Comparison of ENCODE assay signal across 14 mouse cellular contexts in the genomic region with DNA sequence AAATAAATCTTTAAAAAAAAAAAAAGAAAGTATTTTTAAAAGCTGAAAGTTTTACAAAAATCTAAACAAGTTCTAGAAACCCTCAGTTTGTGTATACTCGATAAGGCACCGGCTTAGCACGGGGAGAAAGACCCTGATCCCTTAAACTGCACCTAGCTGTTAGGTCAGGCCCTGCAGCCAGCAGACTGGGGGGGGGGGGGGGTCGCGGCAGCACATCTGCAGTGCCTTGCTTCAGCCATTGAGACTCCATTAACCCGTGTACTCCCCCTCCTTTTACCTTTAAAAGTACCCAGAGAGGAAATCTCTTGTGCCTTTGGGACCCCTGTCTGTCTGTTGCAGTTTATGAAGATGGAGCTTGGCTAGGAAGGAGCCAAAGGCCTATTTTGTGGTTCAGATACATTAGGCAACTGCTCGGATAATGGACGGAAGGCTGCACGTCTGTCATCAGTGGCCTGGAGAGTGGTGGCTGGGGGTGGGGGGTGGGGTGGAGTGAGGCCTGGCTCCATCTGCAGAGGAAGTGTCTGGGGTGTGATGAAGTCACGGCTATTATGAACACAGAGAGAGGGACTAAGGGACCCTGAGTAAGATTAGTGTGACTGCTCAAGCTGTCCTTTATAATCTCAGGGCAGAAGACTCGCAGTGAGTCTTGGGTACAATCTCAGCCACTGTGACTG. TPM values are rescaled to one million over a fixed set of nuclear protein-coding genes. Genes with fewer than 3 reads are reported as not detected.
DNase-seq lines count a peak whose midpoint lies in the region; ATAC-seq and TF ChIP-seq lines count a peak whose summit lies in the region.
"Had no signal": no experiment of that assay in that cellular context is flagged by ENCODE, and none has a peak within 500 bp of the region (broad histone marks: within the 10 kb centered on the region; RNA-seq: fewer than 3 reads in every experiment).

No protein-coding gene starts in this region.

- no peaks in the 10 kb centered on the region for H3K4me1 ChIP-seq in forebrain, embryonic 11.5 days (replicated peaks; ENCODE audit: control insufficient read depth, insufficient read depth, low read length)
- H3K4me1 ChIP-seq in forebrain, embryonic 12.5 days: peaks cover 2% of the 10 kb centered on the region; the same call in 1 of the 2 replicates
- no peaks in the 10 kb centered on the region; the same call in 1 of the 2 replicates for H3K4me1 ChIP-seq in lung, postnatal 0 days (ENCODE audit: insufficient read depth, low read depth, low read length)
- H3K4me1 ChIP-seq in limb, embryonic 12.5 days (replicated peaks): peaks cover 16% of the 10 kb centered on the region
- no peaks in the 10 kb centered on the region for H3K4me1 ChIP-seq in neural tube, embryonic 14.5 days (ENCODE audit: control insufficient read depth, insufficient read depth, low read length)
- no peaks in the 10 kb centered on the region for H3K4me1 ChIP-seq in forebrain, embryonic 14.5 days (ENCODE audit: control insufficient read depth, insufficient read depth, low read length)

- TF ChIP-seq EP300 in lung, postnatal 0 days (IDR thresholded peaks at IDR 0.05): no peak

- no peak overlapping the region for H3K27ac ChIP-seq in forebrain, embryonic 11.5 days (ENCODE audit: low read depth, low read length)
- no peak overlapping the region for H3K27ac ChIP-seq in forebrain, embryonic 12.5 days
- no peak overlapping the region for H3K27ac ChIP-seq in lung, postnatal 0 days (ENCODE audit: low read length)
- 0 out of 2 replicates have a peak overlapping the region, but pooled peaks have one; percentile 25 for H3K27ac ChIP-seq in limb, embryonic 12.5 days
- H3K27ac ChIP-seq in neural tube, embryonic 14.5 days (ENCODE audit: low read depth, low read length): peak overlapping the region; percentile 66; the same call in 1 of the 2 replicates
- H3K27ac ChIP-seq in forebrain, embryonic 14.5 days (ENCODE audit: low read depth, low read length): no peak overlapping the region
- H3K27ac ChIP-seq: kidney, postnatal 0 days had no signal

- no peaks in the 10 kb centered on the region for H3K27me3 ChIP-seq in forebrain, embryonic 11.5 days (ENCODE audit: control insufficient read depth, insufficient read depth, low read length)
- no peaks in the 10 kb centered on the region for H3K27me3 ChIP-seq in forebrain, embryonic 12.5 days
- H3K27me3 ChIP-seq in lung, postnatal 0 days (replicated peaks; ENCODE audit: insufficient read depth, low read length): no peaks in the 10 kb centered on the region
- H3K27me3 ChIP-seq in limb, embryonic 12.5 days: no peaks in the 10 kb centered on the region
- H3K27me3 ChIP-seq in neural tube, embryonic 14.5 days (ENCODE audit: control insufficient read depth, insufficient read depth, low read length): no peaks in the 10 kb centered on the region
- no peaks in the 10 kb centered on the region for H3K27me3 ChIP-seq in forebrain, embryonic 14.5 days (replicated peaks; ENCODE audit: control insufficient read depth, insufficient read depth, low read length)
- H3K27me3 ChIP-seq: megakaryocyte, embryonic 14.5 days had no signal

- H3K4me3 ChIP-seq in forebrain, embryonic 11.5 days (ENCODE audit: low read depth, low read length): no peak overlapping the region
- H3K4me3 ChIP-seq in forebrain, embryonic 12.5 days (replicated peaks): no peak overlapping the region
- H3K4me3 ChIP-seq in lung, postnatal 0 days (ENCODE audit: low read depth, low read length): no peak overlapping the region
- no peak overlapping the region for H3K4me3 ChIP-seq in limb, embryonic 12.5 days (replicated peaks)
- no peak overlapping the region for H3K4me3 ChIP-seq in neural tube, embryonic 14.5 days (ENCODE audit: low read depth, low read length)
- no peak overlapping the region for H3K4me3 ChIP-seq in forebrain, embryonic 14.5 days (ENCODE audit: low read depth, low read length)
- H3K4me3 ChIP-seq: erythroblast, embryonic 14.5 days; megakaryocyte, embryonic 14.5 days had no signal

- H3K4me2 ChIP-seq in forebrain, embryonic 11.5 days (ENCODE audit: low read depth, low read length, severe bottlenecking): no peak overlapping the region
- H3K4me2 ChIP-seq in forebrain, embryonic 12.5 days: no peak overlapping the region
- H3K4me2 ChIP-seq in lung, postnatal 0 days (replicated peaks; ENCODE audit: low read depth, low read length): no peak overlapping the region
- no peak overlapping the region for H3K4me2 ChIP-seq in limb, embryonic 12.5 days
- H3K4me2 ChIP-seq in neural tube, embryonic 14.5 days (ENCODE audit: low read depth, low read length): no peak overlapping the region
- H3K4me2 ChIP-seq in forebrain, embryonic 14.5 days (ENCODE audit: low read length): no peak overlapping the region

- peak; percentile 33 for DNase-seq in forebrain, embryonic 11.5 days (ENCODE audit: low spot score)
- DNase-seq in lung, postnatal 0 days (ENCODE audit: low spot score): no peak
- no peak for DNase-seq in lung, postnatal 10 days
- no peak for DNase-seq in left cerebral cortex, adult 18-20 months (ENCODE audit: low spot score in 2 of 2)
- no peak for DNase-seq in forebrain, embryonic 14.5 days (ENCODE audit: low spot score)
- DNase-seq: adrenal gland, postnatal 14 days; cerebellum, adult 11-12 months; retina, postnatal 1 day had no signal

- 70% methylated on average over 11 of the region's 11 CpGs for WGBS in forebrain, embryonic 11.5 days
- 67% methylated on average over 11 of the region's 11 CpGs for WGBS in forebrain, embryonic 12.5 days
- WGBS in lung, postnatal 0 days: 35% methylated on average over 11 of the region's 11 CpGs
- 51% methylated on average over 11 of the region's 11 CpGs for WGBS in limb, embryonic 12.5 days
- WGBS in neural tube, embryonic 14.5 days: 42% methylated on average over 11 of the region's 11 CpGs
- 79% methylated on average over 11 of the region's 11 CpGs for WGBS in forebrain, embryonic 14.5 days

- ATAC-seq in forebrain, embryonic 11.5 days (replicated peaks; ENCODE audit: low FRiP score): no peak
- ATAC-seq in forebrain, embryonic 12.5 days (ENCODE audit: low FRiP score): no peak
- ATAC-seq in lung, postnatal 0 days: peak; percentile 54
- no peak for ATAC-seq in limb, embryonic 12.5 days (ENCODE audit: insufficient number of reproducible peaks, insufficient read depth, low FRiP score, low TSS enrichment, low read depth)
- ATAC-seq in neural tube, embryonic 14.5 days (ENCODE audit: low read depth): peak; percentile 73; the same call in 1 of the 2 replicates
- no peak for ATAC-seq in forebrain, embryonic 14.5 days

- no peaks in the 10 kb centered on the region; the same call in 1 of the 2 replicates for H3K36me3 ChIP-seq in forebrain, embryonic 11.5 days (ENCODE audit: control insufficient read depth, insufficient read depth, low read length)
- peaks cover 19% of the 10 kb centered on the region for H3K36me3 ChIP-seq in forebrain, embryonic 12.5 days (replicated peaks)
- no peaks in the 10 kb centered on the region for H3K36me3 ChIP-seq in lung, postnatal 0 days (ENCODE audit: insufficient read depth, low read length)
- peaks cover 34% of the 10 kb centered on the region for H3K36me3 ChIP-seq in limb, embryonic 12.5 days
- H3K36me3 ChIP-seq in neural tube, embryonic 14.5 days (ENCODE audit: control insufficient read depth, insufficient read depth, low read length): no peaks in the 10 kb centered on the region
- peaks cover 12% of the 10 kb centered on the region; the same call in 1 of the 2 replicates for H3K36me3 ChIP-seq in forebrain, embryonic 14.5 days (ENCODE audit: control insufficient read depth, insufficient read depth, low read length)

- no peaks in the 10 kb centered on the region for H3K9me3 ChIP-seq in forebrain, embryonic 11.5 days (ENCODE audit: control insufficient read depth, low read length)
- H3K9me3 ChIP-seq in forebrain, embryonic 12.5 days: no peaks in the 10 kb centered on the region
- no peaks in the 10 kb centered on the region for H3K9me3 ChIP-seq in lung, postnatal 0 days (ENCODE audit: low read length)
- H3K9me3 ChIP-seq in limb, embryonic 12.5 days: no peaks in the 10 kb centered on the region
- H3K9me3 ChIP-seq in neural tube, embryonic 14.5 days (ENCODE audit: control insufficient read depth, low read length): no peaks in the 10 kb centered on the region
- H3K9me3 ChIP-seq in forebrain, embryonic 14.5 days (replicated peaks; ENCODE audit: control insufficient read depth, low read length): no peaks in the 10 kb centered on the region
- H3K9me3 ChIP-seq: megakaryocyte, embryonic 14.5 days had no signal

- H3K9ac ChIP-seq in forebrain, embryonic 11.5 days (ENCODE audit: low read length): no peak overlapping the region
- H3K9ac ChIP-seq in forebrain, embryonic 12.5 days: no peak overlapping the region
- no peak overlapping the region for H3K9ac ChIP-seq in lung, postnatal 0 days (replicated peaks; ENCODE audit: low read depth)
- H3K9ac ChIP-seq in limb, embryonic 12.5 days (replicated peaks): no peak overlapping the region
- no peak overlapping the region for H3K9ac ChIP-seq in neural tube, embryonic 14.5 days (replicated peaks; ENCODE audit: low read depth, low read length)
- H3K9ac ChIP-seq in forebrain, embryonic 14.5 days (ENCODE audit: low read length): no peak overlapping the region

- no peak for TF ChIP-seq CTCF in lung, postnatal 0 days (IDR thresholded peaks at IDR 0.05)

RNA-seq across cellular contexts. Expression of a gene that starts 14.8 kb away (rescaled TPM):
- polyA plus RNA-seq in forebrain, embryonic 11.5 days (2014; fragmentation: Nextera tagmentation; extraction: Ambion mirVana): 4.9 and 6.6 TPM in 2 replicates
- polyA plus RNA-seq in forebrain, embryonic 12.5 days (2016; fragmentation: Nextera tagmentation; extraction: Ambion mirVana): 2.0 and 2.5 TPM in 2 replicates
- 2.5 TPM in 2 replicates for polyA plus RNA-seq in lung, postnatal 0 days (2015; fragmentation: Nextera tagmentation; extraction: Ambion mirVana)
- polyA plus RNA-seq in limb, embryonic 12.5 days (2016; fragmentation: Nextera tagmentation; extraction: Ambion mirVana): 2.4 and 2.5 TPM in 2 replicates
- 2.3 and 2.6 TPM in 2 replicates for polyA plus RNA-seq in neural tube, embryonic 14.5 days (2014; fragmentation: Nextera tagmentation; extraction: Ambion mirVana)
- under 1 TPM; 0.40 to 0.63 TPM for total RNA-seq in left cerebral cortex, adult 18-20 months (2021)
- polyA plus RNA-seq in forebrain, embryonic 14.5 days (2014; fragmentation: Nextera tagmentation; extraction: Ambion mirVana): 0.59 and 0.83 TPM in 2 replicates

RNA-seq across cellular contexts. Expression of a gene that starts 16.3 kb away (rescaled TPM):
- polyA plus RNA-seq in forebrain, embryonic 11.5 days (2014; fragmentation: Nextera tagmentation; extraction: Ambion mirVana): 20.3 and 20.6 TPM in 2 replicates
- 19.0 and 20.5 TPM in 2 replicates for polyA plus RNA-seq in forebrain, embryonic 12.5 days (2016; fragmentation: Nextera tagmentation; extraction: Ambion mirVana)
- polyA plus RNA-seq in lung, postnatal 0 days (2015; fragmentation: Nextera tagmentation; extraction: Ambion mirVana): 11.1 and 11.8 TPM in 2 replicates
- polyA plus RNA-seq in limb, embryonic 12.5 days (2016; fragmentation: Nextera tagmentation; extraction: Ambion mirVana): 26.7 and 27.7 TPM in 2 replicates
- 13.0 and 13.6 TPM in 2 replicates for polyA plus RNA-seq in neural tube, embryonic 14.5 days (2014; fragmentation: Nextera tagmentation; extraction: Ambion mirVana)
- 10 to 100 TPM; 12.0 to 12.9 TPM for total RNA-seq in left cerebral cortex, adult 18-20 months (2021)
- polyA plus RNA-seq in forebrain, embryonic 14.5 days (2014; fragmentation: Nextera tagmentation; extraction: Ambion mirVana): 12.2 and 12.7 TPM in 2 replicates

RNA-seq across cellular contexts. Expression of a gene that starts 18.0 kb away (rescaled TPM):
- polyA plus RNA-seq in forebrain, embryonic 11.5 days (2014; fragmentation: Nextera tagmentation; extraction: Ambion mirVana): 5.2 and 6.1 TPM in 2 replicates
- 6.6 and 6.9 TPM in 2 replicates for polyA plus RNA-seq in forebrain, embryonic 12.5 days (2016; fragmentation: Nextera tagmentation; extraction: Ambion mirVana)
- polyA plus RNA-seq in lung, postnatal 0 days (2015; fragmentation: Nextera tagmentation; extraction: Ambion mirVana): 13.7 and 15.3 TPM in 2 replicates
- 10.5 and 11.2 TPM in 2 replicates for polyA plus RNA-seq in limb, embryonic 12.5 days (2016; fragmentation: Nextera tagmentation; extraction: Ambion mirVana)
- polyA plus RNA-seq in neural tube, embryonic 14.5 days (2014; fragmentation: Nextera tagmentation; extraction: Ambion mirVana): 55.8 and 103 TPM in 2 replicates
- 10 to 100 TPM; 44.3 to 48.2 TPM for total RNA-seq in left cerebral cortex, adult 18-20 months (2021)
- 26.8 and 28.2 TPM in 2 replicates for polyA plus RNA-seq in forebrain, embryonic 14.5 days (2014; fragmentation: Nextera tagmentation; extraction: Ambion mirVana)

RNA-seq across cellular contexts. Expression of a gene that starts 42.0 kb away (rescaled TPM):
- polyA plus RNA-seq in forebrain, embryonic 11.5 days (2014; fragmentation: Nextera tagmentation; extraction: Ambion mirVana): 330 and 365 TPM in 2 replicates
- polyA plus RNA-seq in forebrain, embryonic 12.5 days (2016; fragmentation: Nextera tagmentation; extraction: Ambion mirVana): 372 and 374 TPM in 2 replicates
- 183 and 204 TPM in 2 replicates for polyA plus RNA-seq in lung, postnatal 0 days (2015; fragmentation: Nextera tagmentation; extraction: Ambion mirVana)
- polyA plus RNA-seq in limb, embryonic 12.5 days (2016; fragmentation: Nextera tagmentation; extraction: Ambion mirVana): 310 and 312 TPM in 2 replicates
- polyA plus RNA-seq in neural tube, embryonic 14.5 days (2014; fragmentation: Nextera tagmentation; extraction: Ambion mirVana): 279 and 312 TPM in 2 replicates
- total RNA-seq in left cerebral cortex, adult 18-20 months (2021): 10 to 100 TPM; 72.6 to 84.1 TPM
- 362 and 405 TPM in 2 replicates for polyA plus RNA-seq in forebrain, embryonic 14.5 days (2014; fragmentation: Nextera tagmentation; extraction: Ambion mirVana)

RNA-seq across cellular contexts. Expression of a gene that starts 48.1 kb away (rescaled TPM):
- polyA plus RNA-seq in forebrain, embryonic 11.5 days (2014; fragmentation: Nextera tagmentation; extraction: Ambion mirVana): 30.0 and 34.7 TPM in 2 replicates
- polyA plus RNA-seq in forebrain, embryonic 12.5 days (2016; fragmentation: Nextera tagmentation; extraction: Ambion mirVana): 38.3 and 43.3 TPM in 2 replicates
- 30.9 and 32.6 TPM in 2 replicates for polyA plus RNA-seq in lung, postnatal 0 days (2015; fragmentation: Nextera tagmentation; extraction: Ambion mirVana)
- 28.3 and 30.6 TPM in 2 replicates for polyA plus RNA-seq in limb, embryonic 12.5 days (2016; fragmentation: Nextera tagmentation; extraction: Ambion mirVana)
- 45.7 and 47.3 TPM in 2 replicates for polyA plus RNA-seq in neural tube, embryonic 14.5 days (2014; fragmentation: Nextera tagmentation; extraction: Ambion mirVana)
- 10 to 100 TPM; 57.3 to 62.2 TPM for total RNA-seq in left cerebral cortex, adult 18-20 months (2021)
- polyA plus RNA-seq in forebrain, embryonic 14.5 days (2014; fragmentation: Nextera tagmentation; extraction: Ambion mirVana): 32.4 and 37.2 TPM in 2 replicates

Comparison
In these comparisons a context has a peak if more than half of its experiments do, and no peak if none do; other contexts are left out.
1. ATAC-seq: peak in lung, postnatal 0 days (single experiment) and neural tube, embryonic 14.5 days (single experiment); none in forebrain, embryonic 11.5 days (single experiment), forebrain, embryonic 12.5 days (single experiment), limb, embryonic 12.5 days (single experiment) and forebrain, embryonic 14.5 days (single experiment).
2. H3K27ac ChIP-seq: peak in limb, embryonic 12.5 days (single experiment) and neural tube, embryonic 14.5 days (single experiment); none in forebrain, embryonic 11.5 days (single experiment), forebrain, embryonic 12.5 days (single experiment), lung, postnatal 0 days (single experiment) and forebrain, embryonic 14.5 days (single experiment).